Mouse (Mus musculus): ENCODE measurements at regions not wholly inside any gene's neighbourhood (a gene's known extent, or its start where the extent isn't known, plus 50 kb on each side); places are given as distances from the start of the nearest gene placed in this dataset.

DNA sequence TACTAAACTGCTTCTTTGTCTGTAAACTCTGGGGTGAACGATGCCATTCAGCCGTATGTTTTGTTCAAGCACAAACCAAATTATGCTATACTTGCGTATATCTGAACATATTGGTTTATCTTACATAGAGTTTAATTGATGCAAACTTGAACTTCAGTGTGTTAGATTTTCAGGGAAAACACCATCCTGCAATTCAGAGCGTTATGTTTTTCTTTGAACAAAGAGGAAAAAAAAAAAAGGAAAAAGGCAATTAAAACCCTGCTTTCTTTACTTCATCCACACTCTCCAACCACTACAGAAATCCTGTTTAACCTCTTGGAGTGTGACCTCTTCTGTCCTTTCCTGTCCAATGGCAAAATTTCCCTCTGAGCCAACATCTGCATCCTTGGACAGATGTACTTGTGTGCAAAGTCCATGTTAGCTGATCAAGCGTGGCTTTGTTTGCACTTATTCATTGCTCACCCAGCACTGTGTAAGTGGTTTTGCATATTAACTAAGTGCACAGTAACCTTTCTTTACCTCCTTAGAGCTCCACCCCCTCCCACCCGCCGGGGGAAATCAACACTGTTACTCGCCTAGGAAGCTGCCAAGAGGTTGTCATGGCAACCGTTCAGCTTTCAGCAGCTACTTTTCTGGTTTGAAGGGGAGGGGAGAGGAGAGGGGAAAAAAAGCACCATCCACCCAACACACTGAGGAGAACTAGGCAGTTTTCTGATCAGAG lies 174.4 kb upstream of the Klf12 start:
- peak; percentile 89 to 91 for DNase-seq (ENCODE audit: low spot score in 2 of 2)

DNA sequence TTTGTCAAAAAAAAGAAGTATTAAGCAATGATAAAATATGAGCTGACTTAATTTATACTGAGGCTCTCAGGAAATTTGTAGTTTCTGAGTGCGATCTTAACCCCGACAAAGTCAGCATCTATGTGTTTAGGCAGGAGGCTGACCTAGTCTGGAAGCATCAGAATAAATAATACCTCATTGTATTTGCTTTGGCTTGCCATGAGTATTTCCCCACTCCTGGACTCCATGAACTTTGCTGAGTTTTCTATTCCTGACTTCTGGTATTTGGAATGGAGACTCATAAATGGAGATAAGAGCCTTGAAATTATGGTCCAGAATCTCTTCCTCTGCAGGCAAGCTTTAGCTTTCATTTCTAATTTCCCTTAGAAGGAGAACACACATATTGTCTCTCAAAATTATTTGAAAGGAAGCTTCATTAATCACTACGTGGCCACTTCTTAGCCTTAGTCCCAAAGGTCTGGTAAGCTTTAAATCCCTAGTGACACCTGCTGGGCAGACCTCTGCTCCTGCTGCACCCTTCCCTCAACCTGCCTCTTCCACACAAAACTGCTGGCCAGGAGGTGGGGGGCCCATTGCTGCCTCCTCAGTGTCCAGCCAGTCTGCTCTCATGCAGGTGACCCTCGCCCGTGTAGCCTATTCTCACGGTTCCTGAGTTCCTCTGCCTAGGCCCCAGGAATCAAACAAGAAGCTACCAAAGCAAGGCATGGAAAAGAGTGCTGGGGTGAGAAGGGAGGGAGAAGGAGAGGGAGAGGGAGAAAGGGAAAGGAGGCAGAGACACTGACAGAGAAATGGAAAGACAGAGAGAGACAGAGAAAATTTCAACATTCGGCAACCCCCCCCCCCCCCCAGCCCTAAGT lies 173.6 kb upstream of the Klf12 start:
- DNase-seq (ENCODE audit: low spot score in 2 of 2), result no peak

DNA sequence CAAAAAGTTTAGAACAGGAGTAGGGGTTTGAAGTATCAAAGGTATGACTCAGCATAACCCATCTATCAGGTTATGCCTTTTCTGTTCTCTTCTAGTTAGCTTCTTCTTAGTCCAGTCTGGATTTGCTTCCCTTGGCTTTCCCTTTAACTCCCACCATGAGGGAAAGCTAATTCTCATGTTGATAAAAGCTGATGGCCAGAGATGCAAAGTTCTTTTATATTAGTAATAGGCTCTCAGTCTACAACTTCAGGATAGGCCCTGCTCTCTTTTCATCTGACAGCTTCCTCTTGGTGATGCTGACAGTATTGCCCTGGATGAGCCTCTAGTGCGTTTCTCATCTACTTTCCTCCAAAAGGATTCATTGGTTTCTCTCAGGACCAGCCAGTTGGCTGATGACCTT lies 161.7 kb upstream of the Klf12 start:
- no peak for DNase-seq (ENCODE audit: low spot score in 2 of 2)

DNA sequence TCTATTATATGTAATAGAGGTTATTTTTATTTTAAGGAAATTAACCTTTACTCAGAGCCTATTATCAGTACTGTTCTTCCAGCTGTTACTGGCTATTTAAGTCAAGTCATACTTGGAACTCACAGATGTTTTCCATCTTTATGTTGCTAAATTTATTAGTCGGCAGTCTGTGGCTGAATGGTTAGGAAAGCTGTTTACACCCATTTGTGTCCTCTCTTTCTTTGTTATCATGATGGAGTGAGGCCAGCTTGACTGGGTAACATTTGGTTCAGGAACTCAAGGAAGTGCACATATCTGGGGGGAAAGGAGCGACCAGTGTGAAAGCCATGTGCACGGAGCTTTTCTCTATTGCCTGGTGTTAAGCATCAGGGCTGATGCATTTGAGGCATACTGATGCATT lies 160.4 kb upstream of the Klf12 start:
- no peak for DNase-seq (ENCODE audit: low spot score in 2 of 2)

DNA sequence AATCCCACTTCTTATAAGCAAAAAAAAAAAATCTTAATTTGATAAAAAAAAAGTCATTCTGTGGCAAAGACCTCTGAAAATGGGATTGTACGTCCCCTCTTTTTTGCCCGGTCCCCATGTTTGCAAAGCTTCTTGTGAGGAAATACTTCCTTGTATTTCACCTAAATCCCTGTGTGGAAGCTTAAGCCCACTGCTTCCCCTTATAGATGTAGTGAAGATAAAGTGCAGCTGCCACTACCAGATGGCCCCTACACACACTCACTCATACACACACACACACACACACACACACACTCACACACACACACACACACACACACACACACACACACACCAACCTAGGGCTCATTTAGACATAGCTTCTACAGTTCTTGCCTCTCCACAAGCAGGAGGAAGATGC lies 159.6 kb upstream of the Klf12 start:
- DNase-seq (ENCODE audit: low spot score in 2 of 2), result no peak

DNA sequence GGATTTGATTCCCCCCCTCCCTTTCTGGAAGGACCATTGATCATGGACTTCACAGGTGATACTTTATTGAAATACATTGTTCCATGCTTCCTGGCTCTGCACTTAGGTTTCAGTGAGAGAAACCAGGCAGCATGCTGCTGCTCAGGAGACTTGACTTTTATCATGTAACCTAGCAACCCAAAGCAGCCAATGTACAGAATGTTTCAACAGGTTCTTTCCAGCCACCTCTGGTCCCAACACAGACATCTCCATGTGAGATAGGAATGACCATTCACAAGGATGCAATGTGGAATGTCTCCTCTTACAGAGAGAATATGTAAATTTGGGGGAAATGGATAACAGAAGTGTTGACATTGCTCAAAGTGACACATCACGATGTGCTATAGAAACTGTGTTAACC lies 153.1 kb upstream of the Klf12 start:
- no peak for DNase-seq (ENCODE audit: low spot score in 2 of 2)

DNA sequence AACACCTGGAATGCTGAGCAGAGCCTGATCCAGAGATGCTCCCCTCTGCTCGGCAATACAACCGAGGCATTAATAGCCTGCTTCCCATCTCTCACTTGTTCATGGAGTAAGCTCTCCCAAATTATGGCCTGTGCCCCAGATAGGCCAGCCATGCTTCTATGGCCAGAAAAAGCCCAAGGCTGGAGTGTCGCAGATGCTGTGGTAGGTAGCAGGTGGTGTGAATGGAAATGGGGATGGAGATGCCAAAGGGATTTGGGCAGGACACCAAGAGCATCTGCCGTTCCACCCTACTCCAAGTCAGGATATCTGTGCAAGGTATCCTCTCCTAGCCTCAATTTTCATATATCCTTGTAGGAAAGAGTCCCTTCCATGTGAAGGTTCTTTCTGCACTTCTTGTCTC lies 145.2 kb upstream of the Klf12 start:
- no peak for DNase-seq (ENCODE audit: low spot score in 2 of 2)

DNA sequence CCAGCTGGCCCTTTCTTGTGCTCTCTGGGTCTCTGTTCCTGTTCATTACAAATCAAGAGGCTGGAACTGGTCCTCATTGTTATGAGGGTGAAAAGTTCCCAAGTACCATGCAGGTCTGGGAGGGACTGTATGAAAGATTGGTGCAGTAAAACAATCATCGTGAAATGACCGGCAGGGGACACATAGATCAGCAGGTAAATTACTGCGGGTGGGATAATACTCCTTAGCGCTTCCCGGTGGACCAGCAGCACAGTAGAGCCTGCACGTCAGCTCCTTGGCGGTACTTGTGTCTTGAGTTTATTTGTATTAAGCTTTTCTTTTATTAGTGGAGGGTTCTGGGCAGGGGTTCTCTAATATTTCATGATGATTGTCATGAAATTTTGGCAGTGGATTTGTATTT lies 141.9 kb upstream of the Klf12 start:
- DNase-seq (ENCODE audit: low spot score in 2 of 2), result no peak

DNA sequence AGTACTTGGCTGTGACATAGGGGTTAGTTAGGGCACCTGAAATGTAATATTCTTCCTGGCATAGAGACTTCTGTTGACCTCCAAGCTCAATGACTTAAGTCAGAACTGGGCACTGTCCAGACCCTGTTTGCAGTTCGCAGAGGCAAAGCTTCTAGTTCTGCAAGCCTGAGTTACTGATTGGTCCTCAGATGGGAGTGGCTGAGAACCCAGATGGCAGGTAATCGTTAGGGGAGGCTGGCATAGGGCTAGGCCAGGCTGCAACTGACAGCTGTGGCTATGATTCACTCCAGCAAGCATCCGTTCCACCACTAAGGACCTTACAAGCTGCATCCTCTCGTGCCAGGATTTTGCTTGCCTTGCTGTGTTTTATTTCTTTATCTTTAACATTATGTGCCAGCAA lies 139.3 kb upstream of the Klf12 start:
- DNase-seq (ENCODE audit: low spot score in 2 of 2), result no peak

DNA sequence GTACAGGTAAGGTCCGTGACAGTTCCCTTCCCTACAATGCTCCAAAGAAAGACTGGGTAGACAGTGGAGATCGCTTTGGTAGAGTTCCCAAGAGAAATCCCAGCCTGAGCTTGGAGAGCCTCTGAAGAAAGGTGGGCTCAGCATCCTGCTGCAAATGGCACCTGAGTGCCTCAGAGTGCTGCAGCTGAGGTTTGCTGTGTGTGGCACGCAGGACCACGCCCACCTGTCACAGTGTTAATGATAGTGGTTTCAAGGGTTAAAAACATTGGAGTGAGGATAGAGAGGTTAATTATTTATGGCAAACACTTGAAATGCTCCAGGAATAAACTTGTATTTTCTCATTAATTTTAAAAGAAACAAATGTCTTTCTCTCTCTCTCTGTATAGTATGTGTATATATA lies 137.2 kb upstream of the Klf12 start:
- DNase-seq (ENCODE audit: low spot score in 2 of 2), result no peak

DNA sequence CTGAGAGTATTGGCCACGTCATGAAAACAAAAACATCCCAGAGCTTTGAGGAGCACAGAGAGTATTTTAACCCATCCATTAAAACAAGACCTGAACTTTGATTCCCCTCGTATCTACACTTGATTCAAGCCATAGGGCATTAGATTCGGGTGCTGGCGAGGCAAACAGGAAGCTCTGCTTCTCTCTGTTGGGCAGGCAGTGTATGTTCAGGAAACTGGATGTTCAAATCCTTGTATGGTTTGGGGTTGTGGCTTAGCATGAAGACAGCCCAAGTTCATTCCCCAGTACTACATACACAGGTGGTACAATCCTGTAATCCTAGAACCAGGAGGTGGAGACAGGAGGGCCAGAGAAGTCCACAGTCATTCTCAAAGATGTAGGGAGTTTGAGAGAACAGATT lies 130.6 kb upstream of the Klf12 start:
- no peak for DNase-seq (ENCODE audit: low spot score in 2 of 2)

DNA sequence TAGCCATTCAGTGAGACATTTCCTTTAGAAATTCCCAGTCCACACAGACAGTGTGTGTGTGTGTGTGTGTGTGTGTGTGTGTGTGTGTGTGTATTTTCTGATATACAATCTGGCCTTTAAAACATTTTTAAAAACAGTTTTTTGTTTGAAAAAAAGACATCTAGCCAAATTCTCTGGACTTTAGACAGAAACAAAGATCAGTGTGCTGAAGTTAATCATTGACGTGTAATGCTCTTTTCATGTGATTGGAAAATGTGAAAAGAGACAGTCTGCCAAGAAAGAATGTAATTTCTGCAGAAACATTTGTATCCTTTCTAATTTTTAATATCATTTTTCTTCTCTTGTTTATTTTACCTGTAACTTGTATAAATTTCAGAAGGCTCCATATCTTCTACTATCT lies 127.7 kb upstream of the Klf12 start:
- DNase-seq (ENCODE audit: low spot score in 2 of 2), result no peak

DNA sequence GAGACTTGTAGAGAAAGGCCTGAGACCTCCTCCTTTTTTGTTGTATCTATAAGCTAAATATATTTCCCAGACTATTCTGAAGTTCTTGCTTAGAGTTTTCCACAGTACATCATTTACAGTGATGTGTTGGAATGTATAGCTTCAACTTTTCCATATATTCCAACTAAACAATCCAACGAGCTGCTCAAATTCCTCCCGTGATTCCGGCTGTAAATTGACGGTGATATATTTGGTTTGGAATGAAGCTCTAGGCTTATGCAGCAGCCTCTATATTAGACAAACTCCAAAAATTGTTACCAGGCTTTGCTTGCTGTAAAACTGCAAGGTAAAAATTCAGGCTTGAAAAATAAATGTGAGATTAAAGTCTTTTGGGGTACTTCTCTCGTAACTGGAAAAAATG lies 112.7 kb upstream of the Klf12 start:
- no peak for DNase-seq (ENCODE audit: low spot score in 2 of 2)

DNA sequence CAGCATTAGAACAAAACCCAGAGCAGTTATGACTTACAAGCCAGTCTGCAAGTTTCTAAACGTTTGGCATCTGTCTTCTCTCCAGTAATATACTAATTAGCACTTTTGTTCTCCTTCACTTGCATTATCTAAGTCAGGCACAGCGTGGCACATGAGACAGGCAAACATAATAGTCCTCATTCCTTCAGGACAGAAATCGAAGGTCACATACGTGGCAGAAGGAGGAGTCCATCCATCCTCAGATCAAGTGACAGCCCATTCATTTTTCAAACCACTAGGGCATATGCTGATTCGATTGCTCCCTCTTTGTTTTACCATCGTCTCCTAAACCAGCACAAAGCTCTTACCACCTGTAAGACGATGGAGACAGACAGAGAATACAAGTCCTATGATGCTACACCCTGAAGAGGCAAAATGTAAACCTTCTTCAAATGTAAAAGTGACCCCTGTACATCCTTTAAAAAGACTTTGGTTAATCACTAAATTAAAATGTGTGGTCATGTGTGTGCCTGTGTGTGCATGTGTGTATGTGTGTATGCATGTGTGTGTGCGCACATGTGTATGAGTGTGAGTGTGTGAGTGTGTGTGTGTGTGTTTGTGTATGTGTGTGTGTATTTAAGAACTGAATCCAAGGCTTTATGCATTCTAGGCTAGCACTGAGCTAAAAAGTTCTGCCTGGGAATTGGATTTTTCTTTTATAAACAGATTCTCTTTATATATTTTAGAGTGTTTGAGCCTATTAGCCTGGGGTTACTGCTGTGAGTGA lies 90.9 kb upstream of the Klf12 start:
- DNase-seq (ENCODE audit: low spot score in 2 of 2), result no peak

DNA sequence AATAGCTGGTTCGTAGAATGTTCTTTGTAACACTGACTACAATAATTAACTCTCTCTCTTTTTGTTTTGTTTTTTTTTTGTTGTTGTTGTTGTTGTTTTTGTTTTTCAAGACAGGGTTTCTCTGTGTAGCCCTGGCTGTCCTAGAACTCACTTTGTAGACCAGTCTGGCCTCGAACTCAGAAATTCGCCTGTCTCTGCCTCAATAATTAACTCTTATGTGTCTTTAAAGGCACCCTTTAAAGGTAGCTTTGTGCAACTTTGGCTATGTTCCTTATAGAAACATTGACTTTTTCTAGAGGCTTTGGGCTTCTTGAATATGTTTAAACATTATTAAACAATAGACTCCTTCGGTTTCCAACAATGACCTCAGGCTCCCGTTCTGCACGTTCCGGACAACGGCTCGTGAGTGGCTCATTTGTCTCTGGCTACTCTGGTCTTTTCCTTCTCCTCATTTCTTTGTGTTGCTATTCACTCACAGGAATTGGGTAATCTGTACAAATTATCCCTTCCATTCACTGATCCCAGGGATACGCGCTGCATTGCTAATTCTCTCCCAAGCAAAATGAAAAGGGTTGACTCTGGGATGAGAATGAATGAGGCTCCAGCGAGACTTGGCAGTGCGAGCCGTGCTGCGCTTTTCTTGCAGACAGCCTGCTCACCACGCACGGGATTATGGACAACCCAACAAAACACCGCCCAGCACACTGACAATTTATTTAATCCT lies 90.2 kb upstream of the Klf12 start:
- DNase-seq (ENCODE audit: low spot score in 2 of 2), result peak; percentile 47 to 69

DNA sequence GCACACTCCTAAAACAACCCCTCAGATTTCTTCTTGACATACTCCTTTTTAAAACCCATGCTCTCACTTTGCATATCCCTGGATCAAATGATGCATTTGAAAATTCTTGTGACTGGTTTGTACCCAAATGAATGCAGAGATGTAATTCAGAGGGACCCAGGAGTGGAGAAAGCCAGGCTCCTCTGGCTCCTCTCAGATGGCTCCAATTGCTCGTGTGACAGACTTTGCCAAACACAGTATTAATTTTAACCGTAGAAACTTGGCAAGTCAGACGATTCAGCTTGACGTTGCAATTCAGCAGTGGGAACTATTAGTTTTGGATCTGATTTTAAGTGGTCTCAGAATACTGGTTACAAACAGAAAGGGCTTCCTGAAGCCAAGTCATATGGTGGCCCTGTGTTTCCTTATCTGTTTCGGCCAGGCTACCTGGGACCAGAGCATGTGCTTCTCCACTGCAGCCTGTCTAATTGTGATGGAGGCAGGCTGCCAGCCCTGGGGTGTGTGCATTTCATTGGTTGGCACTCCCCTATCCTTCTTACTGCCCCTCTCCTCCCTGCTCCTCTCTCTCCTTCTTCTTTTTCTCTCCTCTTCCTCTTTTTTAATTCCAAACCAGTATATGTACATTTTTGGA lies 81.9 kb upstream of the Klf12 start:
- no peak for DNase-seq (ENCODE audit: low spot score in 2 of 2)

DNA sequence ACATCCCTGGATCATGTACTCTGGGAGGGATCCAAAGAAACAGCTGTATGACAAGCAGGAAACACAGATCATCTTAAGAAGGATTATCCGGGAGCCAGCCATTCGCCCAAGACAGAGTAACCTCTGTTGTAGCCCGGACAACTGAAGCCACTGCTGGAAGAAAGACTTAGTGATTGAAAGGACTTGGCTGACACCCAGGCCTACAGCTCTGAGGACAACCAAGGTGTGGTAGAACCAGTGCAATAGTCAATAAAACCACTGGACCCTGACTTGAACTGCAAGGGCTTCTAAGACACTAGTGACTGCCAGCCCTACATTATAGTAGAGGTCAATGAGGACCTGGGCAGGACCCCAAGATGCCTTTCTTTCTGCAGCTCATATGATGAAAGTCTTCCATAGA lies 78.3 kb upstream of the Klf12 start:
- no peak for DNase-seq (ENCODE audit: low spot score in 2 of 2)

DNA sequence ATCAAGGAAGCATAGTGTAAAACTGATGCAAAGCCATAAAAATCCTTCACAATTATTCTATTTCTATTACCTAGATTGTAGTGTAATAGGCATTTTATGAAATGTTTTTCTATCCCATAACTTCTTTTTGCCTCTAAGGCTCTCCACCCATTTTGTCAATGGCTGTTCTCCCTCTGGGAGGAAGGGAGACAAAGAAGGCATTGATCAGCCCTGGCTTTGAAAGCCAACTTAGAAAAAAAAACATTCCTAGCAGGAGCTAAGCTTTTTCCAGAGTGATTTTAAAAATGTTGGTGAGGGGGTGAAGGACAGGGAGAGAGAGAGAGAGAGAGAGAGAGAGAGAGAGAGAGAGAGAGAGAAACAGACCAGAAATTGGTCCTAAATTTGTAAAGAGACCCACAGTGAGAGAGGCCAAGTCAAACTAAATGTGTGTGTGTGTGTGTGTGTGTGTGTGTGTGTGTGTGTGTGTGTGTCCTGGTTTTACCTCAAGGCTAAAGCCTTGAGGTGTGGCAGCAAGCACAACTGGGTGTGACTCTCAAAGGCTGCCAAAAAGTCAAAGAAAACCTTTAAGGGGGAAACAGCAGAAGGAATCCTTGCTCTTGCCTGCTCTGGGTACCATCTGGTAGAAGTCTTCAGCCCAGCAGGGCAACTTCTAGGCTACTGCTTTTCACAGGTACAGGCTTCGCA lies 77.0 kb upstream of the Klf12 start:
- no peak for DNase-seq (ENCODE audit: low spot score in 2 of 2)

DNA sequence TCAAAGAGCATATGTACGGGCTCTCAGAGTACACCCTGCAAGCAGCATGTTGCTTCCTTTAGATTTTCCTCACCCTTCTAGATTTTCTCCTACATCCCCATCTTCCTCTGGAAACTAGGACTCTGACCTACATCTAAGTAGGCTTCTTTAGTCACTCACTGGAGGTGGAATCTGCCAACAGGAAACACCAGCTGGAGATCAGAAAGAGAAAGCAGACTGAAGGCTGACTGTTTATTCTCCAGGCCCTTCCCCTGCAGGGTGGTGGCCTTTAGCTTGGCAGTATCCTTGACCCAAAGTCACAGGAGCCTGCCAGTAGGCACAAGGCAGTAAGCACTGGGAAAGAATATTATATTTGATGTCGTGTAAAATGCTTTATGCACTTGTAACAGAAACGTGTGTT lies 75.4 kb upstream of the Klf12 start:
- peak in 1 of 2 experiments; percentile 28 for DNase-seq (ENCODE audit: low spot score in 2 of 2)

DNA sequence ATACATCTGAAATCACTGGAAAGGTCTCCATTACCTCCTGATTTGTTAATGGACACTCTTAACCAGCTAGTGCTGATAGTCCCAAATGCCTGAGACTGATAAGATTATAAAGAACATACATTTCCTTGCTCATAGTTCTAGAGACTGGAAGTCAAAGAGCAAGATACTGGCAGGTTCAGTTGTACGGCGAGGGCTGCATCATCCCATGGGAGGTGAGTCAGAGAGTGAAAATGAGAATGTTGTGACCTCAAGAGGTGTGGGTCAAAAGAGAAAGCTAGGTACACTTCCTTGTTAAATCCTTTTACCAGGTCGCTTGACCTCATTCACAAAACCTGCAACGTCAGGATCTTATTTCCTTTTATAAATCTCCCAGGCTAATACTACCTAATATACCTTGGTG lies 72.7 kb upstream of the Klf12 start:
- DNase-seq (ENCODE audit: low spot score in 2 of 2), result no peak

DNA sequence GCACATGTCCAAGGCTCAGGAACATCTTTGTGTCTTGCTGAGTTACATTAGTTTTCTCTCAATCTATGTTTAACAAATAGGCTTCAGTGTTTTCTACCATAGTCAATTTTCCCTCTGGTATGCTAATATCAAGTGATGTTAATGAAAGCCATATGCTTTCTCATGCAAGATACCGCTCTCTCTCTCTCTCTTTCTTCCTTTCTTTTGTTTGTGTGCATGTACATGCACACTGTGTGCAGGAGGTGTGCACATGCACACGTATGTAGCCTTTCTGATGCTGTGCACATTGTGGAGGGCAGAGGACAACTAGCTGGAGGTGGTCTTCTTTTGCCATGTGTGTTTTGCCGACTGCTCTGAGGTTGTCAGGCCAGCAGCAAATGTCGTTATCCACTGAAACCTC lies 69.0 kb upstream of the Klf12 start:
- DNase-seq (ENCODE audit: low spot score in 2 of 2), result no peak

Measured in frontal cortex, postnatal 36 days (tissue).